Mouse (Mus musculus): ENCODE measurements around the gene Nt5dc3. TPM values are rescaled to one million over a fixed set of nuclear protein-coding genes. Genes with fewer than 3 reads are reported as not detected.

Nt5dc3 gene
- polyA plus RNA-seq, 1 experiment from 2014 or later: 1.4 TPM

DNA sequence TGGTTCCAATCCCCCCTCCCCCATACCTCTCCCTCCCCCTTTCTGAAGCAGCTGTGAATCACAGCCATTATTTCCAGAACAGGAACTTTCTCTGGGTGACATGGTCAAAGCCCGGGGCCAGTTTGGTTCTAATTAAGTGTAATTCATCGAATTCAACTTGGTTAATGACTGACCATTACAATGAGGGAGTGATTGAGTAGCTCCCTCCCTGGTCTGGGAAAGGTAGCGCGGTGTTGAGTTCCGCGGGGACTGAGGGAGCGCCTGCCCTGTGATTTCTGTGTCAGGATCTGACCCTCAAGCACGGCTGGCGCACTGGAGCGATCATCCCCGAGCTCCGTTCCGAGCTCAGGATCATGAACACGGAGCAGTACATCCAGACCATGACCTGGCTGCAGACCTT is 46.1 kb downstream of the Nt5dc3 start:
- H3K4me1 ChIP-seq: peaks cover 22% of the 10 kb centered on the region
- H3K36me3 ChIP-seq: peaks cover 12% of the 10 kb centered on the region; the same call in 1 of the 2 replicates
- WGBS: 34% methylated on average over 14 of the region's 14 CpGs
- peak overlapping the region; percentile 23; the same call in 1 of the 2 replicates for H3K4me2 ChIP-seq
- peak overlapping the region; percentile 45 for H3K27ac ChIP-seq
- no peak overlapping the region for H3K4me3 ChIP-seq (replicated peaks)
- no peak overlapping the region for H3K9ac ChIP-seq
- no peaks in the 10 kb centered on the region for H3K9me3 ChIP-seq (replicated peaks)
- no peaks in the 10 kb centered on the region for H3K27me3 ChIP-seq
- ATAC-seq (replicated peaks; ENCODE audit: low FRiP score): peak; percentile 84

DNA sequence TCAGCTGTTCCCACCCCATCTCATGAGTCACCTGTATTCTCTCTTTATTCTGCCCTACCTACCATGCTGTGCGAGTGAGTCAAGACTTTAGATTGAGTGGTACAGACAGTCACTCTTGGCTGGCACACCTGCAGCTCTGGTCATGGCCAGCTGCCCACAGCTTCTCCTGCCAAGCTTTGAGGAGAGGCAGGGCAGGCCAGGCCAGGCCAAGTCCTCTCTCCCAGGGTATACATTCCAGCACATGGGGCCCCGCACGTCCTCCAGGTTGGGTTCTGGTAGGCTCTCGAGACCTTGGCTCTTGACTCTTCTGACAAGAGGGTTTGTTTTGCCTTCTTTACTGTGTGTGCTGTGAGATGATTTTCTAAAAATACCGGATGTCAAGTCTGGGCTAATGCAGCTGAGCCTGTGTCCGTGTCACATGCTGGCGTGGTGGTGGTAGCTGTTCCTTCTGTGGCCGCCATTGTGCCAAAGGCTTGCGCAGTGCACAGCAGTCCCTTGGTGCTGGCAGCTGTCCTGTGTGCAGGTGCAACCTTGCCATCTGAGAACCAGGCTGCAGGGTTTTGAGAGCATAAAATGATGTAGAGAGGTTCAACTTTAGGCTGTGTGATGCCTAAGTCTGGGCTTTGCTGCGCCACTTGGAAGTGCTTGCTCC is 47.2 kb downstream of the Nt5dc3 start:
- Histone ChIP-seq H3K36me3 (peaks cover 12% of the 10 kb centered on the region; the same call in 1 of the 2 replicates), H3K4me2 (no peak overlapping the region), H3K9me3 (replicated peaks) (no peaks in the 10 kb centered on the region), H3K27ac (peak overlapping the region; percentile 45; the same call in 1 of the 2 replicates), H3K4me3 (replicated peaks) (no peak overlapping the region), H3K9ac (no peak overlapping the region), H3K27me3 (no peaks in the 10 kb centered on the region), H3K4me1 (peaks cover 21% of the 10 kb centered on the region)
- WGBS: 81% methylated on average over 10 of the region's 10 CpGs
- peak; percentile 46 for ATAC-seq (replicated peaks; ENCODE audit: low FRiP score)

DNA sequence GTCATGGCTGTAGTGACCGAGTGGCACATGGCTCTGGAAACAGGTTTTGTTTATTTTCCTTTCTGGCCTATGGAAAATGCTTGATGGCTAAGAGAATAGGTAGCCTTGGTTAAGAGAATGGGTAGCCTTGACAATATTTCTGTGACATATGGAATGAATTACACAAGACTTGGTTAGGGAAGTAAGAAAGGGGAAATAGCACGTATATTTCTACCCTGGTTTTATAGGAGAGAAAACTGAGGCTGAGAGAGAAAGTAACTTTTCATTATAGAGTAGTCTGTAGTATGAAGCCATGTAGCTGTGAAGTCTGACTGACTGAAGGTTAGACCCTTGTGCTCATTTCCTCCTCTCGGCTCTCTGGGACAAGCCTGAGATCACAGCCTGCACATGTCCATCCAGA is 48.1 kb downstream of the Nt5dc3 start:
- H3K27me3 ChIP-seq: no peaks in the 10 kb centered on the region
- no peak overlapping the region for H3K4me3 ChIP-seq (replicated peaks)
- peaks cover 14% of the 10 kb centered on the region; the same call in 1 of the 2 replicates for H3K36me3 ChIP-seq
- no peaks in the 10 kb centered on the region for H3K9me3 ChIP-seq (replicated peaks)
- no peak overlapping the region for H3K4me2 ChIP-seq
- H3K9ac ChIP-seq: no peak overlapping the region
- H3K4me1 ChIP-seq: peaks cover 21% of the 10 kb centered on the region
- 78% methylated on average over 3 of the region's 3 CpGs for whole genome bisulfite sequencing
- no peak for ATAC-seq (replicated peaks; ENCODE audit: low FRiP score)
- no peak overlapping the region for H3K27ac ChIP-seq

DNA sequence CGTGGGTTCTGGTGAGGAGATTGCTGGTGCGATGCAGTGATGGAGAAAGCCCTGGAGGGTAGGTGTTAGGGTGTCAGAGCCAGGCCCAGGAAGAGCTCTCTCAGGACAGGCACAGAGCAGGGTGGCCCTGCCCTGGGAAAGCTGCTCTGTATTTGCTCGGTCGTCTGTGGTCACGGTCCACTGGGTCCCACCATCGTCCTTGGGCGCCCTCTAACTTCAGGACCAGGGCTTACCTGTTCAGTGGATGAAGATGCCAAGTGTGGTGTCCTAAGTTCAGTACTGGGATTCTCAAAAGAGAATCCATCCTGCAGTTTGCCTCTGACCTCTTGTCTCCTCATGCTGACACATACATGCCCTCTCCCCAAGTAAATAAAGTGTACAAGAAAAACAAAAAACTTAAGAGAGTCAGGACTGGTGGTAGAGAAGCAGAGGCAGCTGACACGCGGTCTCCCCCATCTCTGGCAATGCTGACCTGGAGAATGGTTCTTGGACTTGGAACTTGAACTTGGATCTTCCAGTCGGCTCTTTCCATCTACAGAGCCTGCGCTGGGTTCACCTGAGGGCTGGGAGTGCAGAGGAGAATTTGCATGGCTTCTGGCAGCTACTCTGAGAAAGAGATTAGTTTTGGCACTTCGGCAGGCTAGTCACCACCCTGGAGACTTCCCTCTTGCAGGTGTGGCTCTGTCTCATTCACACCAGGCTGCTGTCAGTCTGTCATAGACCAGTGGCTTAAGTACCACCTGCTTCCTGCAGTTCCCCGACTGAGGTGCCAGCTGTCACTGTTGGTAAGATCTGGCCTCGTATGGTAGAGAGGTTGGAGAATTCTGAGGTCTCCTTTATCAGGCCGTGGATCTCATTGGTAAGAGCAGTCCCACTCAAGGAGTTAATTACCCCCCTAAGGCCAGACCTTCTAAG is 49.7 kb downstream of the Nt5dc3 start:
- Histone ChIP-seq H3K9me3 (replicated peaks) (no peaks in the 10 kb centered on the region), H3K27me3 (no peaks in the 10 kb centered on the region), H3K4me3 (replicated peaks) (no peak overlapping the region), H3K27ac (no peak overlapping the region), H3K9ac (no peak overlapping the region), H3K4me2 (no peak overlapping the region), H3K36me3 (peaks cover 12% of the 10 kb centered on the region; the same call in 1 of the 2 replicates), H3K4me1 (peaks cover 21% of the 10 kb centered on the region)
- WGBS: 81% methylated on average over 15 of the region's 15 CpGs
- no peak for ATAC-seq (replicated peaks; ENCODE audit: low FRiP score)

DNA sequence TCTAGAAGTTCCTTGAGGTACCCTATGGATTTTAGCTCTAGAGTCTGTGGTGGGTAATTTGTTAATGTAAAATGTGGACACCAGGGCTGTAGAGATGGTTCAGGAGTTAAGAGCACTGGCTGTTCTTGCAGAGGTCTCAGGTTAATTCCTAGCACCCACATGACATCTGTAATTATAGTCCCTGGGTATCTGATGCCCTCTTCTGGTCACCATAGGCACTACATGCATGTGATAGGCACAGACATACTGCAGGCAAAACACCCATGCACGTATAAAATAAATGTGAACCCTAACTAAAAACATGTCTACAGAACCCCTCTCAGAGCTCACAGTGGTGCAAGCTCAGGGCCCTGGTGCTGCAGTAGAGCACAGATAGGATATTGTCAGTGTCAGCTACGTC is 50.7 kb downstream of the Nt5dc3 start:
- peaks cover 19% of the 10 kb centered on the region for H3K4me1 ChIP-seq
- H3K27ac ChIP-seq: no peak overlapping the region
- no peak overlapping the region for H3K9ac ChIP-seq
- H3K27me3 ChIP-seq: no peaks in the 10 kb centered on the region
- H3K4me3 ChIP-seq (replicated peaks): no peak overlapping the region
- H3K36me3 ChIP-seq: peaks cover 13% of the 10 kb centered on the region
- 88% methylated on average over 2 of the region's 2 CpGs for WGBS
- H3K9me3 ChIP-seq (replicated peaks): no peaks in the 10 kb centered on the region
- no peak for ATAC-seq (replicated peaks; ENCODE audit: low FRiP score)
- H3K4me2 ChIP-seq: no peak overlapping the region

DNA sequence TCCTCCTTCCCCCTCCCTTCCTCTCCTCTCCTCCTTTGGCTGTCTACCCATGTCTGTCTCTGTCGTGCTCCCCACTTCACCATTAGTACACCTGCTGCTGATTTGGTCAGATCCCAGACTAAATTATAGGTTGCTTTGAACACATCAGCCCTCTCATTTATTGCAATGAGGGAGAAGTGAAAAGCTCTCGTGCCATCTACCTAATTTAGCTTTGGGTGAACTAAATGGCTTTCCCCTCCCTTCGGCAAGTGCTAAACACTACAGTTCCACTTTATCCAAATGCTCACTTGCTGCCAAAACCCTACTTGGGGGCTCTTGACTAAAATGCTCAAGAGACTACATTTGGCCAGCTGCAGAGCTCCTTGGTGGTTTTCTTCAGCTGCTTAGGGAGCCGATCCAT is 58.0 kb downstream of the Nt5dc3 start:
- ATAC-seq (replicated peaks; ENCODE audit: low FRiP score): no peak
- Histone ChIP-seq H3K27ac (no peak overlapping the region), H3K9me3 (replicated peaks) (no peaks in the 10 kb centered on the region), H3K36me3 (peaks cover 15% of the 10 kb centered on the region), H3K9ac (no peak overlapping the region), H3K4me2 (no peak overlapping the region), H3K4me3 (replicated peaks) (no peak overlapping the region), H3K27me3 (no peaks in the 10 kb centered on the region), H3K4me1 (no peaks in the 10 kb centered on the region)
- WGBS: 81% methylated on average over 4 of the region's 4 CpGs

DNA sequence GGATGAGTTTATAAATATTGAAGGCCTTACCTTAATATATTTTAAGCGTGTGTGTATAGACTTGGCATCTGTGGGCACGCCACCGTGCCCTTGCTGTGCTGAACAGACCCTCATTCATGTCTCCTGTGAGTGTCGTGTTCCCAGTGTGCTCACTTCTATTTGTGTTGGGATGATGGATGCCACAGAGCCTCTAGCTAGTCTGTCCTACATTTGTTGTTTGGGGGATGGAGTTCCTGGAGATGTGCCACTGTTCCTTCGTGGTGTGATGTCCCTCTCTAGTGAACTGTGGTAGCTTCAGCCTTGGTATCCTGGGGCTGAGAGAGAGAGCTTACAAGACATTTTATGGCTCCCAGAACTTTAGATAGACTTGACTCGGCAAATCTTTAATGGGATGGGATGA is 60.0 kb downstream of the Nt5dc3 start:
- Histone ChIP-seq H3K9me3 (replicated peaks) (no peaks in the 10 kb centered on the region), H3K4me2 (no peak overlapping the region), H3K27ac (no peak overlapping the region), H3K4me1 (no peaks in the 10 kb centered on the region), H3K4me3 (replicated peaks) (no peak overlapping the region), H3K36me3 (peaks cover 12% of the 10 kb centered on the region; the same call in 1 of the 2 replicates), H3K27me3 (no peaks in the 10 kb centered on the region), H3K9ac (no peak overlapping the region)
- WGBS: 90% methylated on average over 6 of the region's 6 CpGs
- ATAC-seq (replicated peaks; ENCODE audit: low FRiP score): no peak

DNA sequence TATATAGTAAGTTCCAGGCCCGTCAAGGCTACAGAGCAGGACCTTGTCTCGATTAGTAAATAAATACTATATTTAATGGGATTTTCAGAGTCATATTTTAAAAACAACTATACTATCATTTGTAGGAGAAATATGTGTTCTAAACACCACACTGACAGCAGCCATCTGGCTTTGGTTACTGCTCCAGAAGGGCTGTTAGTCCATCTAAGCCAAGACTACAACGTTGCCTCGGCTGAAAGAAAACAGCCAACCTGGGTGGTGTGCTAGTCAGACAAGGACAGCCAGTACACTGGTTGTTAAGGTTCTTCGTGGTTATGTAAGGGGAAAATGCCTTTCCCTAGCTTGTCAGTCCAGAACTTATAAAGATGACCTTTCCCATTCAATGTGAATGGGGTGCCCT is 63.9 kb downstream of the Nt5dc3 start:
- Histone ChIP-seq H3K4me2 (no peak overlapping the region), H3K36me3 (no peaks in the 10 kb centered on the region), H3K4me1 (no peaks in the 10 kb centered on the region), H3K27me3 (no peaks in the 10 kb centered on the region), H3K27ac (no peak overlapping the region), H3K9ac (no peak overlapping the region), H3K4me3 (replicated peaks) (no peak overlapping the region), H3K9me3 (replicated peaks) (no peaks in the 10 kb centered on the region)
- WGBS: 82% methylated on average over 5 of the region's 5 CpGs
- ATAC-seq (replicated peaks; ENCODE audit: low FRiP score): no peak

DNA sequence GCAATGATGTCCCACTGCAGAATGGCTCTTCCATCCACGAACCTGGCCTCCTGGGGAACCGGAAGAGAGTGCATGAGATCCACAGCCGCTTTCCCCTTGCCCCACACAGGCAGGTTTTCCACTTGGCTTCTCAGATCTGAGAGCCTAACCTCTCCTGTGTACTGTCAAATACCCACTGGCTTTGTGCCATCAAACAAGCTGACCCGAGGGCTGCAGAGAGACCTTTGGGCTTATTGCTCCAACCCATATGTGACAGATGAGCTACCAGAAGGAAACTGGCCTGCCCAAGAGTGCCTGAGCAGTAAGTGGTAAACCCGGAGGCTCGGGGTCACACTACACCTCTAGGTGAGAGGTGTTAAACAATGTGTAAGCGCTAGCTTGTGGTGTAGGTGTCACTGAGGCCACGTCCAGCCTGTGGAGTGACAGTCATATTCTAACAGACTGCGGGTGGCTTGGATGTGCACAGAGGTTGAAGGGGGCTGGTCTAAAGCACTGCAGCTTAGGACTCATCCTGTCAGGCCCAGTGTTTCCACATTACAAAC is 68.2 kb downstream of the Nt5dc3 start:
- no peak overlapping the region for H3K4me3 ChIP-seq (replicated peaks)
- 60% methylated on average over 9 of the region's 9 CpGs for WGBS
- no peak for ATAC-seq (replicated peaks; ENCODE audit: low FRiP score)

DNA sequence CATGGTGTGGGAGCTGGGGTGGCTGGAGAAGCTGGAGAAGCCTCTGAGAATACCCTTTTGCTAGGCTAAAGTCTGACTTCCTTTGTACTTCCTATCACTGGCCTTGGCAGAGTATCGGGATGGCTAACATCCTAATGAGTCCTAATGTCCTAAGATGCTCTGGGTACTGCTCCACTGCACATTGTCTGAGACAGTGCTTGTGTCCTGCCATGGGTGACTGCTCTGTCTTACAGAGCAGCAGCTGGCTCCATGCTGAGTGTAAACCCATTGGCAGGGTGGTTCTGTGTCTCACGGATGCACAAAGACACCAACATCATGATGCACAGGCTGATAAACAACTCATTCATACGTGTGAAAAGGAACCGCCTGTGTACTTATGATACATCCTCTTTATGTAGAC is 70.3 kb downstream of the Nt5dc3 start:
- H3K4me2 ChIP-seq: no peak overlapping the region
- H3K9ac ChIP-seq: no peak overlapping the region
- no peaks in the 10 kb centered on the region for H3K9me3 ChIP-seq (replicated peaks)
- no peaks in the 10 kb centered on the region for H3K36me3 ChIP-seq
- H3K4me3 ChIP-seq (replicated peaks): no peak overlapping the region
- H3K4me1 ChIP-seq: no peaks in the 10 kb centered on the region
- no peak overlapping the region for H3K27ac ChIP-seq
- ATAC-seq (replicated peaks; ENCODE audit: low FRiP score): peak; percentile 60
- WGBS: 78% methylated on average over 4 of the region's 4 CpGs
- H3K27me3 ChIP-seq: peaks cover 8% of the 10 kb centered on the region; the same call in 1 of the 2 replicates

More for the DNA sequence above, 68.2 kb downstream of the Nt5dc3 start:
- H3K9ac ChIP-seq: no peak overlapping the region
- no peaks in the 10 kb centered on the region for H3K9me3 ChIP-seq (replicated peaks)
- no peaks in the 10 kb centered on the region for H3K36me3 ChIP-seq
- H3K27ac ChIP-seq: no peak overlapping the region
- H3K4me1 ChIP-seq: no peaks in the 10 kb centered on the region
- peaks cover 8% of the 10 kb centered on the region; the same call in 1 of the 2 replicates for H3K27me3 ChIP-seq
- no peak overlapping the region for H3K4me2 ChIP-seq

DNA sequence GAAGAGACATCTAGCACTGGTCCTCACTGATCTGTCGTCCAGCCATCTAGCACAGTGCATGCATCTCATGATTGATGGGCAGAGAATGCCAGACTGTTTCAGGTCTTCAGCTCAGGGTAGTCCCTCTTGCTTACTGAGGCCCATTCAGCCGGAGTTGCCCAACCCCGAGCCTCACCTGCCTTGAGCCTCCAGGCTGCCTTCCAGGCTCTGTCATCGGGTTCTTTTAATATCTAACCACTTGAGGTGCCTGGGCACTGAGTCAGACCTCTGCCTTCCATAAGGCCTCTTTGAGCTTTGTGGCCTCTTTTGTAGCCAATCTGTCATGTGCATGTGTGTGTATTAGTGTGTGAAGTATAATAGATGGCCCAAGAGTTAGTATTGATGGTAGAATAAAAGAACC is 70.7 kb downstream of the Nt5dc3 start:
- Histone ChIP-seq H3K9me3 (replicated peaks) (no peaks in the 10 kb centered on the region), H3K27ac (no peak overlapping the region), H3K36me3 (no peaks in the 10 kb centered on the region), H3K4me3 (replicated peaks) (no peak overlapping the region), H3K27me3 (peaks cover 8% of the 10 kb centered on the region; the same call in 1 of the 2 replicates), H3K4me1 (no peaks in the 10 kb centered on the region), H3K4me2 (no peak overlapping the region), H3K9ac (no peak overlapping the region)
- WGBS: 81% methylated on average over 4 of the region's 4 CpGs
- ATAC-seq (replicated peaks; ENCODE audit: low FRiP score): no peak

DNA sequence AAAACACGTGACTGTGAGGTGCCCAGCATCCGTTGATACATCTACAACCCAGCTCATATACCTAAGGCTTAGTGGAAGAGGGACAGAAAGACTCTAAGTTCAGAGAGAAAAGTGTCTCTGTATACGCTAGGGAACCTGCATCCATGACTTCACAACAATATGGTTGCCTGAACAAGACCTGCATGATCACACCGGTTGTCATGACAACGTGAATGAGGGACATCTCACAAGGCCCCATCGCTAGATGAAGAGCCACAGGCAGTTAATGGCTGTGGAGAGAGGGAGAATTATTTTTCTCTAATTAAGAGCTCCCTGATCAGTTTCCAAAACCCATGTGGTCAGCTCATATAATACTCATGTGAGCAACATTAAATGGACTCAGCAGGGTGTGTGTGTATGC is 73.4 kb downstream of the Nt5dc3 start:
- Histone ChIP-seq H3K27me3 (peaks cover 8% of the 10 kb centered on the region; the same call in 1 of the 2 replicates), H3K9me3 (replicated peaks) (no peaks in the 10 kb centered on the region), H3K4me2 (no peak overlapping the region), H3K4me3 (replicated peaks) (no peak overlapping the region), H3K27ac (no peak overlapping the region), H3K9ac (no peak overlapping the region), H3K4me1 (no peaks in the 10 kb centered on the region), H3K36me3 (no peaks in the 10 kb centered on the region)
- ATAC-seq (replicated peaks; ENCODE audit: low FRiP score): no peak
- WGBS: 81% methylated on average over 6 of the region's 6 CpGs

All from kidney, embryonic 15.5 days (tissue).